Mouse (Mus musculus): ENCODE results near the gene Zup1.

DNA sequence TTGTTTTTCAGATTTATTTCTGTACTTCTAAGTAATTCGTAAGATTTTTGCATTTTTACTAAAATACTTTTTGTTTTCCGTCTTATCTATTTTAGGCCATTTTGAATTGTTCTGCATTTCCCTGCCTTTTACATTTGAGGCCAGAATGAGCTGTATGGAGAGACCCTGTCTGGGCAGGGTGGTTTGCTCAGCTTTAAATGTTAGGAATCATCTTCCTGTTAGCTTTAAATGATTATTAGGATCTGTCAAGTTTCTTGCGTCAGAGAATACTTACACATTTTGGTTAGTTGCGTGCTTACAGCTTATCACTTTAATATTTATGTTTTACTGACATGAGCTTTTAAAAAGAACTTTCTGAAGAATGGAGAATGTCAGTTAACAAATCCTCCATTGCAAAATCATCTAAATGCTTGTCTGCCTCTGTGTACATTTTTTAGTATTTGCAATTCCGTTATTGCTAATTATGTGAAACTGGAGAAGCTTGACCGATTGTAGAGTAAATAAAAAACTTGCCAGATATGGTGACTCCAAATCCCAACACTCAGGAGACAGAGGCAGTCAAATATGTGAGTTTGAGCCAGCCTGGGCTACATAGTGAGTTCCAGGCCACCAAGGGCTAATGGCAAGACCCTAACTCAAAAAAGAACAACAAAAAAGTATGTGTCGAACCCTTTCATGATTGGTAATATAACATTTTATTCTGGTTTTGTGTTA is 23.9 kb upstream of the Zup1 start:
- TF ChIP-seq CTCF (IDR thresholded peaks at IDR 0.05; ENCODE audit: low read depth, low read length) (no peak), GATA1 (IDR thresholded peaks at IDR 0.05; ENCODE audit: borderline replicate concordance, low read length) (no peak), POLR2AphosphoS5 (IDR thresholded peaks at IDR 0.05; ENCODE audit: insufficient replicate concordance, low read depth, low read length) (no peak), TAL1 (conservative IDR thresholded peaks at IDR 0.05; ENCODE audit: low read depth, low read length) (no peak)

Data from G1E (cell line).